Mouse (Mus musculus) ES-E14 (cell line): ENCODE results near the gene Mprip. TPM values are rescaled to one million over a fixed set of nuclear protein-coding genes. Genes with fewer than 3 reads are reported as not detected.

Source experiments
- DNase-seq: peaks from one replicate; pipeline ENCODE4 v3.0.0-alpha.2; 2013; ENCODE audit warnings: low read depth, low spot score
- H3K27ac ChIP-seq: 2 replicates; pipeline ENCODE4 v1.5.1; 2012; ENCODE audit warnings: low read depth, mild to moderate bottlenecking, low read length, moderate library complexity, mixed read lengths; ENCODE audit not compliant: poor library complexity, insufficient read depth, severe bottlenecking
- H3K36me3 ChIP-seq: 2 replicates; pipeline ENCODE4 v1.6.1; 2012; ENCODE audit warnings: mild to moderate bottlenecking, low read length, moderate library complexity, mixed read lengths; ENCODE audit not compliant: control insufficient read depth, poor library complexity, insufficient read depth, severe bottlenecking
- H3K4me1 ChIP-seq, 2 experiments: fragments of 150-350 bp in 1 of 2; sonication (generic) in 1 of 2; 2 replicates each; pipeline ENCODE4 v1.6.1; 2012; ENCODE audit warnings: low read length in 2 of 2, mild to moderate bottlenecking in 1 of 2, mixed read lengths in 1 of 2; ENCODE audit not compliant: control insufficient read depth in 2 of 2, insufficient read depth in 2 of 2, poor library complexity in 1 of 2
- H3K4me3 ChIP-seq, 2 experiments: fragments of 150-350 bp in 1 of 2; sonication (generic) in 1 of 2; 2 replicates each; pipeline ENCODE4 v1.5.1; 2012; ENCODE audit warnings: low read length in 2 of 2, low read depth in 1 of 2, mild to moderate bottlenecking in 1 of 2, mixed read lengths in 1 of 2; ENCODE audit not compliant: insufficient read depth in 1 of 2, poor library complexity in 1 of 2, severe bottlenecking in 1 of 2
- H3K9ac ChIP-seq: 2 replicates; pipeline ENCODE4 v1.6.1; 2012; ENCODE audit warnings: low read depth, mild to moderate bottlenecking, low read length, mixed read lengths; ENCODE audit not compliant: poor library complexity, insufficient read depth, severe bottlenecking
- H3K9me3 ChIP-seq: fragments of 150-350 bp; sonication (generic); 2 replicates; pipeline ENCODE4 v1.6.1; 2012; ENCODE audit warnings: low read depth, mild to moderate bottlenecking, low read length; ENCODE audit not compliant: control insufficient read depth, insufficient read depth
- CHD2 ChIP-seq: IDR thresholded peaks from 2 replicates; pipeline ENCODE4 v1.6.1; 2014; ENCODE audit warnings: mild to moderate bottlenecking, low read depth, low read length, inconsistent platforms
- HCFC1 ChIP-seq: IDR thresholded peaks from 2 replicates; pipeline ENCODE4 v1.6.1; 2012; ENCODE audit warnings: low read length, inconsistent platforms, borderline replicate concordance; ENCODE audit not compliant: insufficient read depth
- MAFK ChIP-seq: IDR thresholded peaks from 2 replicates; pipeline ENCODE4 v1.6.1; 2014; ENCODE audit warnings: mild to moderate bottlenecking, low read depth, low read length, inconsistent platforms; ENCODE audit not compliant: insufficient read depth
- ZC3H11A ChIP-seq: IDR thresholded peaks from 2 replicates; pipeline ENCODE4 v1.6.1; 2012; ENCODE audit warnings: low read depth, mild to moderate bottlenecking, inconsistent platforms, low read length, borderline replicate concordance
- ZNF384 ChIP-seq: IDR thresholded peaks from 2 replicates; pipeline ENCODE4 v1.6.1; 2012; ENCODE audit warnings: low read depth, low read length, inconsistent platforms
- in situ Hi-C, 2 experiments: fragments of 600-800 bp; cut with MboI; formaldehyde crosslinking; loops; one replicate each; pipeline ENCODE4 v1.15.1; 2025; ENCODE audit warnings: low sequenced_read_pairs in 2 of 2, inconsistent platforms in 1 of 2; ENCODE audit not compliant: unreplicated experiment in 2 of 2
- total RNA-seq: library from RNA; depleted of rRNA; stranded (reverse); fragments of 300-350 nt; gene quantifications from 2 replicates; pipeline ENCODE4 v1.2.3, GENCODE M21; 2012

Mprip gene
- total RNA-seq, 1 experiment: 138 TPM

- H3K27ac ChIP-seq: no peak overlapping the region
- no peaks in the 10 kb centered on the region for H3K36me3 ChIP-seq
- TF ChIP-seq HCFC1: no peak
- TF ChIP-seq ZNF384: no peak
- DNase-seq: no peak
- no peak overlapping the region for H3K9ac ChIP-seq
- H3K9me3 ChIP-seq: no peaks in the 10 kb centered on the region
- no peak overlapping the region for H3K4me3 ChIP-seq
- H3K4me1 ChIP-seq: no peaks in the 10 kb centered on the region
- in situ Hi-C loops: no loop called here
Measured at GRCm38 (mm10) chr11:59656016-59656415, 5.1 kb upstream of the Mprip start.

DNA sequence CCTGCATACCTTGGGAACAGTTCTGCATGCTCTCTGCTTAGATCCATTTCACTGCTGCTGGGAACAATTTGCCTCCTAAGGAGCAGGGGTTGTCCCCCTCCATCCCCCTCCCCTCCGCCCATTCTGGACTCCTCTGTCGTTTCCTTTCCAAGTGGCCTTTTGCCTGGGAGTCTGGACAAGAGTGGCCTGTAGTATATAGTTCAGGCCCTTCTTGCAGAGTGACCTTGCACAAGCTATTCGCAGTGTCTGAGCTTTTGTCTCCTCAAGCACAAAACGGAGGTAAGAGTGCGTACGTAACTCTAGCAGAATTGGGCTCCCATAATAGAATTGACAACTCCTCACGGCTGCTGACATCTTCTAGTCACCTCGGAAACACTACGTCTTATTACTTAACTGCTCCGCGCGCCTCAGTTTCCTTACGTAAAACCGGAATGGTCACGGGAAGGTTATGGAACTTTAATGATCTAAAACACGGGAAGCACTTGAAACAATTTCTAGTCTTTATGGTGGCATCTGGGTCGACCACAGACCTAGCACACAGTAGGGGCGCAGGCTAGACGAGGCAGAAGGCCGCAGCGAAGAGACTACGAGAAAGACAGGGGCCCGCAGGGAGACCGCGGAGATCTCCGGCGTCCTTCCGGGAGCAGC lies 620 bp downstream of the Mprip start:
- DNase-seq: peak; percentile 16
- Histone ChIP-seq H3K9ac (peak overlapping the region; percentile 64; the same call in 1 of the 2 replicates), H3K27ac (no peak overlapping the region), H3K4me1 (peaks cover 2 to 9% of the 10 kb centered on the region in 2 experiments; a peak in 3 of 4 replicates), H3K9me3 (no peaks in the 10 kb centered on the region), H3K4me3 (peak overlapping the region; percentile 67 to 74), H3K36me3 (no peaks in the 10 kb centered on the region)
- in situ Hi-C loops: no loop called here
- TF ChIP-seq MAFK: no peak
- no peak for TF ChIP-seq ZC3H11A
- no peak for TF ChIP-seq CHD2
- TF ChIP-seq HCFC1: no peak
- TF ChIP-seq ZNF384: no peak

GRCm38 (mm10) chr11:59662249-59662788 lies 1.2 kb downstream of the Mprip start:
- TF ChIP-seq HCFC1 (no peak), CHD2 (peak; percentile 64; the same call in 1 of the 2 replicates)
- in situ Hi-C loops: no loop called here
- Histone ChIP-seq H3K36me3 (no peaks in the 10 kb centered on the region), H3K4me3 (peak overlapping the region; percentile 87 to 100), H3K9ac (peak overlapping the region; percentile 94), H3K9me3 (no peaks in the 10 kb centered on the region), H3K27ac (no peak overlapping the region; the same call in 1 of the 2 replicates), H3K4me1 (peaks cover 2 to 9% of the 10 kb centered on the region in 2 experiments; a peak in 3 of 4 replicates)
- peak; percentile 94 for DNase-seq

DNA sequence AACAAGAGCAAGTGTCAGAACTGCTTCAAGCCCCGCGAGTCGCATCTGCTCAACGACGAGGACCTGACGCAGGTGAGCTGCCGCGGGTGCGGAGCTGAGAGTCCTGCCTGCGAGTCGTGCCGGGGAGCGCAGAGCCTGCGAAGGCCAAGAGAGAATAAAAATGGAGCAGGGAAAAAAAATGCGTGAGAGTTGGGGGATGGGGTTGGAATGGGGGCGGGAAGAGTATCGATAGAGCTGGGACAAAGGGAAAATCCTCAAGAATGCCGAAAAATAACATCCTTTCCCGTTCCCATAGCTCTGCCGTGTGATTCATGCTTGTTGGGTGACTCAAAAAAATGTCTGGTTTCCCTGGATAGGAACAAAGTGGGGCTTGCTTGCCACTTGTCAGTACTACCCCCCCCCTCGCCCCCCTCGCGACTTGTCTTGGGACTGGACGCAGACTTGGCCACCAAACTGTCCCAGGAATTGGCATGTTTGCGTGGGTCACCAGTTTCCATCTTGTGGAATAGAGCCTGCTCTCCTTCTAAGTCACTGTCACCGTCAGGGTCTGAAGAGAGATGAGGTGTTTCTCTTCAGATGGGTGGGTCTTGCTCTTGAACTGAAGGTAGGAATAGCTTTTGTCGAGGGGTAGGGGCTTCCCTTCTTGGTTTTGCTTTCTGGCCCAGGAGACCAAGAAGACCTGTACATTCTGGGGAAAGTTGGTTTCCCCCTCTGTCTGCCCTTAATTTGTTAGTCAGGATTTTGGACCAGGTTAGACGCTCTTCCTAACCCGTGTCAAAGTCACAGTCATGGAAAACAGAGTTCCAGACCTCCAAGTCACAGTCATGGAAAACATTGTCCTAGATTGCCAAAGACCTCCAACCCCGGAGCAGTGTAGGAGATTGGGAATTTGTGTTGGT lies 2.0 kb downstream of the Mprip start:
- Histone ChIP-seq H3K27ac (no peak overlapping the region), H3K9me3 (no peaks in the 10 kb centered on the region), H3K4me1 (peaks cover 2 to 9% of the 10 kb centered on the region in 2 experiments; a peak in 3 of 4 replicates), H3K4me3 (peak overlapping the region; percentile 87 to 100), H3K9ac (peak overlapping the region; percentile 94), H3K36me3 (no peaks in the 10 kb centered on the region)
- in situ Hi-C loops: no loop called here
- TF ChIP-seq ZNF384: no peak
- no peak for TF ChIP-seq CHD2
- no peak for TF ChIP-seq HCFC1
- TF ChIP-seq MAFK: no peak
- no peak for TF ChIP-seq ZC3H11A
- DNase-seq: no peak
